Mouse (Mus musculus) embryonic facial prominence, embryonic 11.5 days (tissue): Measurements from ENCODE around the gene Pigc. TPM values are rescaled to one million over a fixed set of nuclear protein-coding genes. Genes with fewer than 3 reads are reported as not detected.

Source experiments
- ATAC-seq: fragments of 200-750 bp; cut with Nextera tagmentation; replicated peaks from 2 replicates; pipeline ENCODE4 v1.8.0; 2017; ENCODE audit warnings: low read depth; ENCODE audit not compliant: insufficient number of reproducible peaks, low FRiP score, low TSS enrichment
- DNase-seq: peaks from one replicate; pipeline ENCODE4 v3.0.0-alpha.2; 2015; ENCODE audit warnings: low spot score
- H3K27ac ChIP-seq: fragments of 300-500 bp; sonication (generic); replicated peaks from 2 replicates; pipeline ENCODE4 v1.5.1; 2014; ENCODE audit warnings: mild to moderate bottlenecking, low read depth, low read length, control low read depth
- H3K27me3 ChIP-seq: fragments of 300-500 bp; sonication (generic); 2 replicates; pipeline ENCODE4 v1.6.1; 2014; ENCODE audit warnings: mild to moderate bottlenecking, low read length, moderate library complexity, mixed read lengths; ENCODE audit not compliant: control insufficient read depth, insufficient read depth
- H3K36me3 ChIP-seq: fragments of 300-500 bp; sonication (generic); replicated peaks from 2 replicates; pipeline ENCODE4 v1.6.1; 2014; ENCODE audit warnings: low read depth, mild to moderate bottlenecking, low read length, moderate library complexity, mixed read lengths; ENCODE audit not compliant: control insufficient read depth, insufficient read depth
- H3K4me1 ChIP-seq: fragments of 300-500 bp; sonication (generic); 2 replicates; pipeline ENCODE4 v1.6.1; 2014; ENCODE audit warnings: low read length, mixed read lengths; ENCODE audit not compliant: control insufficient read depth, insufficient read depth
- H3K4me2 ChIP-seq: fragments of 300-500 bp; sonication (generic); 2 replicates; pipeline ENCODE4 v1.6.1; 2014; ENCODE audit warnings: low read depth, mild to moderate bottlenecking, control low read depth, low read length, moderate library complexity
- H3K4me3 ChIP-seq: fragments of 300-500 bp; sonication (generic); 2 replicates; pipeline ENCODE4 v1.5.1; 2014; ENCODE audit warnings: low read depth, low read length, control low read depth
- H3K9ac ChIP-seq: fragments of 300-500 bp; sonication (generic); replicated peaks from 2 replicates; pipeline ENCODE4 v1.6.1; 2014; ENCODE audit warnings: mild to moderate bottlenecking, control low read depth, low read length
- H3K9me3 ChIP-seq: fragments of 300-500 bp; sonication (generic); replicated peaks from 2 replicates; pipeline ENCODE4 v1.6.1; 2016; ENCODE audit warnings: mild to moderate bottlenecking, low read length, inconsistent platforms, mixed read lengths; ENCODE audit not compliant: control insufficient read depth
- WGBS: fragments of 180-500 bp; shearing (Covaris S2); extraction: QIAGEN DNeasy Blood & Tissue Kit; methylation state at CpG from one replicate; pipeline ENCODE4 v1.1.7; 2014; 5-methylcytosine and 5-hydroxymethylcytosine counted together
- polyA plus RNA-seq: library from polyadenylated mRNA; unstranded; fragments of >200 nt; fragmentation: Nextera tagmentation; extraction: Ambion mirVana; gene quantifications from 2 replicates; pipeline ENCODE4 v1.2.1, GENCODE M21; 2014

The Pigc gene
- polyA plus RNA-seq, 1 experiment from 2014 or later, result 41.4 TPM

DNA sequence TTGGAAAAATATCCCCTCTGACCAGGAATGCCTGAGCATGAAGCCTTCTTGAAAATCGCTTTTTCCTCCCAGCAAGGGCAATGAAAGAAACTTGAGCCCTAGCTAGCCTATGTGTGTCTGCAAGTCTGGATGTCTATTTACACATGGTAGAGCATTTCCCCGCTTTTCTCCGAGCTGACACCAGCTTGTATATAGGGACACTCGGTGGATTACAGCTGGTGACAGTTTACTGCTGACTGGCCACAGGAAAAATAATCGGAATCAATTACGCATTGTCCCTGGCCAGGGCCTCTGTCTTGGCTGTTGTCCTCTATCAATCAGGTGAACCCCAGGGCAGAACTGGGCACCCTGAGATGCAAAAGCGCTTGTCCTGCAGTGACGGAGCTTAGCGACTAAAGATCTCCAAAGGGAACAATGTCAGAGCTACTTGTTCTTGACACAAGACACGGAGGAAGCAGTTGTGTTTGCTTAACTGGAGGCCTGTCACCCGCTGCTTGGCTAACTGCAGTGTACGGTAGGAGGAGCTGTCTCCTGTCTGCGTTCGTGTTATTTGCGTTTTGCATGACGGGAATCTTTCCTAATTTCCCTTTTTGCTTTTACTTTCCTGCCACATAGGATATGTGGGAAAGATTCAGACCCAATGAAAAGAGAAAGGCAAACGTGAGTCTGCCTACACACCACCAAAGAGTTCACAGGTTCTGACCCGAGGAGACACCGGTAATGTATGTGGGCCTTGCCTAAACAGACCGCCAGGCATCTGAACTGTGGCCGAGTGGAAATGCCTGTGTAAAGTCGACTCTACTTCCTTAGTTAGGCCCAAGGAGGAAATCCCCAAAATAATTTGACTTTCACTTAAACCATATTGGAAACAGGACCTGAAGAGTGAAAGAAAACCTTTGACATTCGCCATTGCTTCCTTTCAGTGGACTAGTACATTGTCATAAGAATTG, 36.1 kb downstream of the Pigc start:
- Histone ChIP-seq H3K27me3 (no peaks in the 10 kb centered on the region), H3K36me3 (no peaks in the 10 kb centered on the region), H3K4me2 (peak overlapping the region; percentile 10; the same call in 1 of the 2 replicates), H3K9ac (peak overlapping the region; percentile 45), H3K4me1 (peaks cover 10% of the 10 kb centered on the region), H3K9me3 (no peaks in the 10 kb centered on the region), H3K4me3 (no peak overlapping the region), H3K27ac (peak overlapping the region; percentile 89)
- peak; percentile 24; the same call in 1 of the 2 replicates for ATAC-seq
- 27% methylated on average over 23 of the region's 23 CpGs for WGBS
- DNase-seq, result peak; percentile 71

DNA sequence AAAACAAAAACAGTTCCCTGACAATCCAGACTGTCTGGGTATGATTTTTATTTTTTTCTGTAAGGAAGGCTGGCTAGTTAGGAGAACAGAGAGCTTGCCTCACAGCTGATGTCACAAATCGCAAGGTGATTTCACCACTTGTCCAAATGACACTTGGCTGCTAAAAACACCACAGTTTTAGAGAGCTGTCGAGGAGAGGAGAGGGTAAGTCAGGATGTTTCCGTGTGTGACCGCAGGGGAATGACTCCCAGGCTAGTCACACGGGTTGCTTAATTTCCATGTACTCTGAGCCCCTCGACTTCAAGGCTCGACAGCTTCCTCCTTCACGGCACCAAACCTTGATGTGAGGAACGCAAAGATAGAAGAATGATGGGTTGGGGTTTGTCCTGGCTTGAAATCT, 37.1 kb downstream of the Pigc start:
- Histone ChIP-seq H3K4me2 (no peak overlapping the region), H3K4me1 (peaks cover 10% of the 10 kb centered on the region)
- WGBS, result 70% methylated on average over 9 of the region's 9 CpGs

DNA sequence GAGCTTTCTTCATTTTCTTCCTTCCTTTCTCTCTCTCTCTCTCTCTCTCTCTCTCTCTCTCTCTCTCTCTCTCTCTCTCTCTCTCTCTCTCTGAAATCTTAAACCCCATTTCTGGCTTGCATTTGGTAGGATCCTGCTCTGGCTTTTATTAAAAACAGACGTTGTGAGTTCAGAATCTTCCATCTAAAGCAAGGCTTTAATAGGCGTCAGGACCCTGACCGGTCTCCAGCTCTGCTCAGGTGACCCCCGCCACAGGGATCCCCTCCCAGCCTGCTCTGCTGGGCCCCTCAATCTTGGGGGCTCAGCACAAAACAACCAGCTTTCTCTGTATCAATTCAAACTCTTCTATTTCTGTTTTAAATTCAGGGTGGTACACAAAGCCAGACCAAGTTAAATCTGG, 39.2 kb downstream of the Pigc start:
- DNase-seq (peak; percentile 89), ATAC-seq (peak; percentile 69; the same call in 1 of the 2 replicates)
- Histone ChIP-seq H3K27ac (peak overlapping the region; percentile 96), H3K4me1 (peaks cover 10% of the 10 kb centered on the region), H3K27me3 (no peaks in the 10 kb centered on the region), H3K36me3 (no peaks in the 10 kb centered on the region), H3K4me2 (no peak overlapping the region; the same call in 1 of the 2 replicates), H3K9ac (peak overlapping the region; percentile 26; the same call in 1 of the 2 replicates), H3K4me3 (no peak overlapping the region), H3K9me3 (no peaks in the 10 kb centered on the region)
- 23% methylated on average over 4 of the region's 4 CpGs for WGBS

More for the DNA sequence above, 37.1 kb downstream of the Pigc start:
- H3K9me3 ChIP-seq, result no peaks in the 10 kb centered on the region
- H3K27ac ChIP-seq, result peak overlapping the region; percentile 56
- DNase-seq (no peak), ATAC-seq (no peak)
- H3K9ac ChIP-seq, result 0 out of 2 replicates have a peak overlapping the region, but pooled peaks have one; percentile 18
- no peak overlapping the region for H3K4me3 ChIP-seq
- no peaks in the 10 kb centered on the region for H3K36me3 ChIP-seq
- H3K27me3 ChIP-seq, result no peaks in the 10 kb centered on the region

DNA sequence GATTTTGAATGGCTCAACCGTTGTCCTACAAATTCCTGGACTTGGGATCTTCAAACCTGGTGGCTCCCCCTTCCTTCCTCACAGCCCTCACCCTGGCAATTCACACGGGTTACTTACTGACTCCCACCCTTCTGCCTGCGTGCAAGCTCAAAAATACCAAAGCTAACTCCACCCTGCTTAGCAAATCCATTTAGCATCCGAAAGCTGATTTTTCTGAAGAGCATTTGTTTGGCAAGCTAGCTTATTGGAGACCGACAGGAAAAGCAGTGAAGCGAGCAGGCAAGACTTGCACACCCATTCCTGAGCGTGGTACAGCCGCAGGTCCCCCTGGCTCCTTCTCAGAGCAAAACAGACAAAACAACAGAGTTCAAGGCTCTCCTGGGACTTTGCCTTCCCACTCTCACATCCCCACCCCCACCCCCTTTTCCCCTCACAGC, 39.7 kb downstream of the Pigc start:
- H3K4me2 ChIP-seq, result no peak overlapping the region
- 25% methylated on average over 8 of the region's 8 CpGs for WGBS
- peak; percentile 67 for DNase-seq

DNA sequence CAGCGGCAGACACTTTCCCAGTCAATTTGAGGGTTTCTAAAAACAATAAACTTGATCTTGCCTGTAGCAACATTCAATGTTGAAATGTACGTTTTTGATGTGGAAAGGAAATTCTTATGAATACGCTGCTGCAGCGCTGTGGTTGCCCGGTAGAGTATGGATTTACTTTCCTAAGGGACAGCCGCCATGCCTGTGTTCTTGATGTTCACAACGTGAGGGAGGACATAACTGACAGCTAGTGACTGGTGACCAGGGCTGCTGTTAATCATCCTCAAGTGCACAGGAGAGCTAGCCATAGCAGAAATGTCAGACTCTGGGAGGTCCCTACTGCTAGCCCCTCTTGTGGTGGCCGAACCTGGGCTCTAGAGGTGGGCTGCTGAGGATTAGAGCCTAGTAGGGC, 40.1 kb downstream of the Pigc start:
- H3K4me1 ChIP-seq, result peaks cover 10% of the 10 kb centered on the region

More for the DNA sequence above, 39.7 kb downstream of the Pigc start:
- Histone ChIP-seq H3K36me3 (no peaks in the 10 kb centered on the region), H3K4me3 (no peak overlapping the region), H3K27ac (peak overlapping the region; percentile 96), H3K27me3 (no peaks in the 10 kb centered on the region), H3K9me3 (no peaks in the 10 kb centered on the region), H3K4me1 (peaks cover 10% of the 10 kb centered on the region), H3K9ac (peak overlapping the region; percentile 26; the same call in 1 of the 2 replicates)
- peak; percentile 50 for ATAC-seq

DNA sequence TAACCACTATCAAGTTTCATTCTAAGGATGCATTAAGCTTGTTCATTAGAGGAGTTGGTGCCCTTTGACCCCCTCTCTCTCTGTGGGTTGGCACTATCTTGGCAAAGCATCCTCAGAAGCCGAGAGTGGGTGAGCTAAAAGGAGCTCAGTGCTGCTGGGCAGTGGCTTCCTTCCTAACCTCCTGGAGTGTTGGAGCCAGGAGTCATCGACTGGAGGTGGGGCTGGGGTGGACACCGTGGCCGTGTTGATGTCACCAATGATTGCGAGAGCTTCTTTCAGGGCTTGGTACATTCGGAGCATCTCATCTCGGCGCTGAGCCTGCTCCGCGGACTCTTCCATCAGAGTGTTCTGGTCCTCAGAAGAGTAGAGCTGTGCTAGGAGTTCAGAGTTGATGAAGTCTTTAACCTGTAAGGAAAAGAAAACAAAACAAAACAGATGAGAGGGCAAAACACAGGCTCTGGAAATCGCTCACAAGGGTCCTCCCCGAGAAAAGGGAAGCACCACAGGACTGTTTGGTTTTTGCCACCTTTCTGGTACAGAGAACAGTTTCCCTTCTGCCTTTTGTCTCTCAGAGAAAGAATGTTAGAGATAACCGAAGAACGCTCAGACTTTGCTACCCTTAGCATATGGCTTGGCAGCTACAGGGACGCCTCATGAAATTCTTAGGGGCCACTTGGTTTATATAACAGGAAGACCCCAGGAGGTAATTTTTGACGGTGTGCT, 42.7 kb downstream of the Pigc start:
- Histone ChIP-seq H3K9me3 (no peaks in the 10 kb centered on the region), H3K27ac (no peak overlapping the region), H3K36me3 (no peaks in the 10 kb centered on the region), H3K4me2 (no peak overlapping the region), H3K4me1 (peaks cover 8% of the 10 kb centered on the region), H3K4me3 (no peak overlapping the region), H3K27me3 (no peaks in the 10 kb centered on the region), H3K9ac (no peak overlapping the region)
- 78% methylated on average over 16 of the region's 16 CpGs for WGBS
- ATAC-seq (no peak), DNase-seq (no peak)

More for the DNA sequence above, 40.1 kb downstream of the Pigc start:
- Histone ChIP-seq H3K9ac (peak overlapping the region; percentile 38; the same call in 1 of the 2 replicates), H3K4me3 (no peak overlapping the region), H3K36me3 (no peaks in the 10 kb centered on the region), H3K27ac (peak overlapping the region; percentile 96), H3K9me3 (no peaks in the 10 kb centered on the region), H3K4me2 (no peak overlapping the region), H3K27me3 (no peaks in the 10 kb centered on the region)
- WGBS, result 27% methylated on average over 8 of the region's 8 CpGs
- no peak for ATAC-seq
- peak; percentile 59 for DNase-seq

DNA sequence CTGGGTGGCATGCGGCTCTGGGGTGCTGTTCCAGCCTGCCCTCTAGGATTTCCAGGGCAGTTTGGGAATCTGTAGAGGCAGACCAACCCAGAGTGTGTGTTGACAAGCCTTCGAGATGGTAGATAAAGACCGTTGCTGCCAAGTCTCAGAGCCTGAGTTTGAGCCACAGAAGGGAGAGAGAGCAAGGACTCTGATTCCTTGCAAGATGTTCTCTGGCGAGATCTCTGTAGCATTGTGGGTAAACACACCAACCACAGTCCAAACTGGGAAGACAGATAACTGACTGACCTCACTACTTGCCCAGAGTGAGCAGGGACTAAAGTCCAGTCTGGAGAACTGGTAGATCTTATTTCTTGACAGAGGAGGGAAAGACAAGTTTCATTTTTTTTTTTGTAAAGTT, 44.6 kb downstream of the Pigc start:
- Histone ChIP-seq H3K36me3 (no peaks in the 10 kb centered on the region), H3K4me1 (peaks cover 8% of the 10 kb centered on the region), H3K4me3 (no peak overlapping the region), H3K4me2 (no peak overlapping the region), H3K9me3 (no peaks in the 10 kb centered on the region), H3K27ac (peak overlapping the region; percentile 58), H3K9ac (no peak overlapping the region), H3K27me3 (no peaks in the 10 kb centered on the region)
- WGBS, result 72% methylated on average over 4 of the region's 4 CpGs
- DNase-seq, result no peak
- no peak for ATAC-seq
